Mouse (Mus musculus) frontal cortex, adult (tissue): ENCODE results near the gene Ctsz.
A peak's percentile ranks its signal among the peaks of the same experiment; 100 is the strongest.

Experiments used
- ATAC-seq: cut with Nextera tagmentation; 2 replicates; pipeline ENCODE4 v1.9.2; 2017; ENCODE audit warnings: mild to moderate bottlenecking, moderate library complexity, mixed read lengths; ENCODE audit not compliant: low TSS enrichment

Ctsz gene

DNA sequence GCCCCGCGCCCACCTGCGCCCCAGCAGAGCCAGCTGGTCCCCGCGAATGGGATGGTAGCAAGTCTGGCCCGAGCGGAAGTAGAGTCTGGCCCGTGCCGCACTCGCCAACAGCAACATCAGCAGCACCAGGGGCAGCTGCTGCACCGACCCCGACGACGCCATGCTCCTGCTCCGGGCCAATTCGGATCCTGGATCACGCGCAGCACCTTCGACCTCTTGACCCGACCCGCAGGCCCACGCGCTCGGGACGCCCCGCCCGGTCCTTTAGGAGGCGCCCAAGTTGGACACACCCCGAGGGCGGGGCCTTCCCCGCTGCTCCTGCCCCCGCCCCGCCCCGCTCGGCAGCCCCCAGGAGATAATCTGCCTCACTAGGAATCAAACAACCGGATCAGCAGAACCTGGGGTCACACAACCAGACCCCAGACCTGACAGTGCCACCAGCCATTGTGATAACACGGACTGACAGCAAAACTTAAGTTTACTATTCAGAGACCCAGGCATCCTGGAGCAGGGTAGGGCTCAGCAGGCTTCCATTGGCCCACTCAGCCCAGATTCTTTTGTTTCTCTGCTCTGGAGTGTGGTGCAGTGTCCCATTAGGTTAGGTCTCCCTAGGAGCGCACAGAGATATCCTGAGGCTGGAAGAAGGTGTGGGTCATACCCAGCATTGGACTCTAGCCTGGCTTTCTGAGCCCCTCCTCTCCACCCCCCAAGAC is at the start of gene Ctsz:
Ctsz (minus strand) TSS at position 303 of the 713 bp plus-strand sequence.
- peak; percentile 76 for ATAC-seq

DNA sequence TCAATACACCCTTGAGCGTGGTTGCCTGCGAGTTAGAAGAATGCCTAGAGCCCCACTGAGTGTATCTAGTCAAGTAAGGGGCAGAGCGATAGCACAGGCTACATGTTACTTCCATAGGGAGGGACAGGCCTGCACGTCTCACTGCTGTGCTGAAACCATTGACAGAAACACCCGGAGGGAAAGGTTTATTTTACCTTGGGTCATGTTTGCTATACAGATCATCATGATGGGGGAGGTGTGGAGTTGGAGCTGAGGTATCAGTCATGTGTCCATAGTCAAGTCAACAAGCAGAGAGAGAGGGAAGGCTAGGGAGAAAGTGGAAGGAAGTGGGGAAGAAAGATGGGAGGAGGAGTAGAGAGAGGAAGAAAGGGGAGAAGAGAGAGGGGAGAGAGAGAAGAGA is 48.2 kb upstream of the Ctsz start:
- ATAC-seq, result no peak

DNA sequence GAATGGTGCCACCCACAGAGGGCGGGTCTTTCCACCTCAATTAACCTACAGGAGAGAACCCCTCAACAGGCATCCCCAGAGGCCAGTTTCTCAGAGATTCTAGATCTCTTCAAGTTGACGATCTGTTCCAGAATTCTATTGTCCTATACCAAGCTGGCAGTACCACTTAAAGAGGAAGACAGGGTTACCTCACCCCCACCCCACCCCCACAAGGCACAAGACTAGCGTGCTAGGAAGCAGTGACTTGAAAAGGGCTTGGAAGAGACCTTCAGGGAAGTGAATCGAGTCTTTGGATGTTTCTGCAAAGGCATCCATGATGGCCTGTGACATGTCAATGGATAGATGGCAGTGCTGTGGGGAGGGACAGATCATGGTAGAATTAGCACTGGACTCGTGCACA is 39.9 kb upstream of the Ctsz start:
- ATAC-seq, result no peak

DNA sequence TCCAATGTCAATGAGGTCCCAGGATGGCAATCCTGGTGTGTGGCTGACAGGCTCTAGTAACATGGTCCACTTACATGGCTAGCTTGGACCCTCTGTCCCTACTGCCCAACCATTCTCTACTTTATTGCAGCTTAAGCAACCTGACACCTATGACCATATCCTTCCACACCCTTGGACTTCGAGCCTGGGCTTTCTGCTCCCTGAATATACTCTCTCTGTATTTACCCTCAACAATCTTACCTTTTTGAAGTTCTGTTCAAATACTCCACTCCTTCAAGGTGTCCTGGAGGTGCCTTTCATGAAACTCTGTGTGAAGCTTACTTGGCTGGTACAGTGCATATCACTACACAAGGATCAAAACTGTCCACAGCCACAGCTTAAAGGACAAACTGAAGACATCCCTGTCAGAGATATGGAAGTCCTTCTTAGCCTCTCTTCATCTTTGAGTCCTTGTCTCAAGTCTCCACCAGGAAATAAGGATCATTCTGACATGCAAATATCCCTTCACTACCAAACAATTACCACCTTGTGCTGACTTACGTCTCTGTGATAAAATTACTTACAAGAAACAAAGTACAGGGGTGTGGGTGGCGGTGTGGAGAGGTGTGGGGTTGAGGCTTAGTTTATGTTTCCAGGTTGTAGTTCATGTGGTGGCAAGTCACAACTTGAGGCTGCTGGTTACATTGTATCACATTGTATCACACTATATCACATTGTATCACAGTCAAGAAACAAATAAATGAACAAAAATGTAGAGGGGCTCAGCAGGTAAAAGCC is 38.9 kb upstream of the Ctsz start:
- ATAC-seq, result no peak

DNA sequence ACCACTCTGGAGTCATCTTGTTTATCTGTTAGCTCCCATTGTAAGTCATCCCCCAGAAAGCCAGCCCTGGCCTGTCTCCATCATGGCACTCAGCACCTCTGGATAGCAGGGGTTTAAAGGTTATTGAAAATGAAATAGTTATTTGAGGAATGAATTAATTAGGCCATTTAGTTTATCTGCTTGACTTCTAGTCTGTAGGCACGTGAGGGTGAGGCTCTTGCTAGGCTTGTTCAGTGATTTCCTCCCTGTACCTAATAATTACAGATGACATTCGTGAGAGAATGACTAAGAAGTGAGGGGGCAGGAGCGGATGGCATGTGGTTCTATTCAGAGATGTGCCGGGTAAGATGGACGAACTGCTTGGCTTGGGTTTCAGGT is 34.7 kb upstream of the Ctsz start:
- no peak for ATAC-seq

DNA sequence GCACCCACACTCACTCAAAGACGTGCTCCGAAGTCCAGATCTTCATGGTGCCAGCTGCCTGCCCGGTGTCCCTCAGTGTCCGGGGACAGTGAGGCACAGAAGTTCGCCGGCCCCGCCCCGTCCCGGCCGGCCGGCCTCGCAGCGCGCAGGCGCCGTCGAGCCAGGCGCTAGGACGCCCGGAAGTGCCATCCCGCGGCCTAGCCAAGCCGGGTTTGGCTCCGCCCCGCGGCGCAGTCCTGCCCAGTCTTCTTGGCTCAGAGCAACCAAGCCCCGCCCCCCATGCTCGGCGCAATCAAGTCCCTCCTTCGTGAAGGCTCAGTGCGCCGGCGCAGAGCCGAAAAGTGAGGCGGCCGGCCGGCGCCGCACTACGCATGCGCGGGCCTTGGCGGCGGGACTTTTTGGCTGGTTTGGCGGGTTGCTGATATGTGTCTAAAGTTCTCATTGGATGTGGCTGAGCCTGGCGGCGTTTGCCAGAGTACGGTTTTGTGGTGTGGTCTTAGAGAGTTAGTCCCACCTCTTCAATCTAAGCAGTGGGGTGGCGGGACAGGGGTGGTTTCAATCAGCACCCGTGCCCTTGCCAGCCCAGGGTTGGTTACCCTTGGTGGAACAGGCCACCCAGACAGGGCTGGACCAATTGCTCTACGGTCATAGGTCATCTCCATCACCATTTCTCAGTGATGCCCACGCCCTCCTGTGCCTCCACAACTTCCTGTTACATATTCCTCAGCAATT is 34.1 kb upstream of the Ctsz start, which contains the start of gene Prelid3b:
Prelid3b (minus strand) TSS at position 264 of the 732 bp plus-strand sequence.
- peak; percentile 100 for ATAC-seq

DNA sequence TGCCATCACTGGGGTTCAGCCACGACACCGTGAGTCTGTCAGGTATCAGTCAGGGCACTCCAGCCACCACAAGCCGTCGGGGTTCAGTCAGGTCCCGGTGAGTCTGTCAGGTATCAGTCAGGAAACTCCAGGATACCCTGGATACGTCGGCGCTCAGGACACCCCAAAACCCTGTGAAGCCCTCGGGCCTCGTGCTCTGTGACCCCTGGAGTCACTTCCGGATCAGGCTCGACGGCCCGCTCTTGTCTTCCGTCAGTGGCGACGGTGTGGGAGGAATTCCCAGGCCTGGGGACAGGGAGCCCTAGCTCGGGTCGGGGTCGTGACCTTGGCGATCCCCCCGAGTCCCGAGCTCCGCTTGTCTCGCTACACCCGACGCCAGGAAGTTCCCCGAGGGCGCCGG is 33.6 kb upstream of the Ctsz start:
- ATAC-seq, result 0 out of 2 replicates have a peak, but pooled peaks have one; percentile 0

DNA sequence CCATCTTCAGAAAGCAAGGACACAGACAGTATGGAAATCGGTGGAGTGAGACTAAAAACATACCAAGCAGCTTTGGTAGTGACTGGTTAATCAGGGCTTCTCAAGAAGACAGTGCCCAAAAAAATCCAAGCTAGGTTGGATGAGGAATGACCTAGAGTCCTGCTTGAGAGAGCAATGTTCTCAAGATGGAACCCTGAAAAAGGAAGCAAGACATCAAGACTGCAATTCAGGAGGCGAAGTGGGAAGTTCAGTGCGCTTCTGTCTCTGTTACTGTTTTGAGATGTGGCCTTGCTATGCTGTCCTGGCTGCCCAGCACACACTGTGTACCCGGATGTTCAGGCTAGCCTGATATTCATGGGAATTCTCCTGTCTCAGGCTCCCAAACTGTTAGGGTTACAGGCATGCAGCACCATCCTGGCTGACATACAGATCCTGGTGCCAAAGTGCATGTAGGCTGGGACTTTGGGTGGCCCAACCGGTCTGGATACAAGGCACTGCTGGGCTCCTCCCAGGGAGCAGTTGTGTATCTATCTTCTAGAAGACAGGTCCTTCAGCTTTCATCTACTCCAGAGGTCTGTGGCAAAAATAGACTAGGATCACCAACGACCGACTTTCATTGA is 32.1 kb upstream of the Ctsz start:
- no peak for ATAC-seq

DNA sequence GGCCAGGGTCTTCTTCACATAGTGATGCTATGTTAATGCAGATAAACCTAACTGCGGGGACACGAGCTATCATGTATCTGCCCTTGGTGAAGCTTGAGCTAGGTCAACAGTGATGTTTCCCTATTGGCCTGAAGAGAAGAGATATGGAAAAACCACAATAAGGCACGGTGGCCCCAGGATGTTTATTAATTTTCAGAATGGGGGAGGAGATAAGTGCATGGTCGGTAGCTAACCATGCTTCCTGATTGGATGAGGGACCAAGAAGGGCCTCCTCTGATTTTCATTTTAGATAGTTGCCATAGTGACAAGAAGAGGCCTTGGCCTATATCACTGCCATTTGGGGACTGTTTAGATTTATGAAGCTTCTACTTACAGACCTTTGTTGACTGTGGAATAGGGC is 31.5 kb upstream of the Ctsz start:
- ATAC-seq, result no peak

DNA sequence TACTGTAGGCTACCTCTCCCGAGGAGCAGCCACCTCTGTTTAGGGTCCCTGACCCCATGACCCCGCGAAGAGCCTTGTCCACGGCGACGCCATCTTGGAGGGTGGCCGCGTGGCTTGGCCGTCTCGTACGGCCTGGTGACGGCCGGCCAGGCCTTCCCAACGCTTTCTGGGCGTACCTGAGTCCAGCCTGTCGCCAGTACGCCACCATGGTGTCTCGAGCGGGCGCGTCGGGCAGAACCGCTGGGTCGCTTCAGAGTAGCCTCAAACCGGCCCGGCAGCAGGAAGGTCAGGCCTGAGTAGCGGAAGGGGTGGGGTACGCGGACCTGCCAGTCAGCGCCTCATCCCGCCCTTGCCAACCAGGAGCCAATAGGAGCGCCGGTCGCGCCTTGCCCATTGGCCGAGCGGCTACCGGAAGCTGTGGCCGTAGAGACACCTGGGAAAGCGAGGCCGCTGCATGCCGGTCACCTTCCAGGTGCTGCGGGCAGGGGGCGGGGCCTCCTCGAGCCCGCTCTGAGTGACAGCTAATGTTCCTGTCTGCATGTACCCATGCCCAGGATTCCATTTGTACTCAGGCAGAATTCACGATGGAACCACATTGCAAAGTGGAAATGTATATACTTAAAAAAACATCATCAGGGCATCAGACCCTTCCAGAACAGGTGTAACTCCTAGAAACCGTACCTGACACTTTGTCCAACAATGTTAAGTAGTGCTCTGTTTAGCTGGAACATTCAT is 25.1 kb upstream of the Ctsz start, which contains the start of gene Atp5e:
Atp5e (minus strand) TSS at position 317 of the 735 bp plus-strand sequence.
- ATAC-seq, result peak; percentile 100

DNA sequence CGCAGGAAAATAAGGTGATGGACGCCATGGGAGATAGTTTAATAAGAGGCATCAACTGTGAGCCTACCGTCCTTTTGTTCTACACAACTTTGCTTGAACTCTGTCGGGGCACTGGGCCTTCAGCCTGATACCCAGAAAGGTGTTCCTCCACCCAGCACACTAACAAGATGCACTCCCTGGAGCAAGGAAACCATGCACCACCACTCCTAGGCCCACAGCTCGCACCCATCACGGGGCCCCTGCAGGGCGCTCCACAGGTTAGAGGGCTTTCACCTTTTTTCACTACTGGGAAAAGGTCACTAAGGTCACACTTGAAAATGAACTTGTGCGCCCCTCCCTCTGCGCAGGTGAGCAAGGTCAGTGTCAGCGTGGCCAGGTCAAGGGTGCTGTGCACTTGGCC is 24.5 kb upstream of the Ctsz start:
- peak; percentile 21; the same call in 1 of the 2 replicates for ATAC-seq

DNA sequence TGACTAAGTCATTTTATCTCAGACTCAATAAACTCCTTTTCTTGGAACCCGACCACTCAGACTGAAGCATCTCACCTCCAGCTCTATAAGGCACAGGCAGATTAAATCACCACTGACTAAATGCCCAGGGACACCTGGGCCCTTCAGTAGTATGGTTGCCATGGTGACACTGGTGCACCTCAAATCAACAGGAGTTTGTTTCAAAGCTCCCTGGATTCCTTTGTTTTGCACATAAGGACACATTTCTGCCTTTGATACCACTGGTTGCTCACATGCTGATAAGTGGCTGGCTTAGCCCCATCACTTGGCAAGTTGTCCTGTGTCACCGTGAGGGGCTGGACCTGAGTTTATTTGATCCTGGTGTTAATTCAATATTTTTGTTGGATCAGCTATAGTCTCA is 20.5 kb upstream of the Ctsz start:
- ATAC-seq, result no peak

DNA sequence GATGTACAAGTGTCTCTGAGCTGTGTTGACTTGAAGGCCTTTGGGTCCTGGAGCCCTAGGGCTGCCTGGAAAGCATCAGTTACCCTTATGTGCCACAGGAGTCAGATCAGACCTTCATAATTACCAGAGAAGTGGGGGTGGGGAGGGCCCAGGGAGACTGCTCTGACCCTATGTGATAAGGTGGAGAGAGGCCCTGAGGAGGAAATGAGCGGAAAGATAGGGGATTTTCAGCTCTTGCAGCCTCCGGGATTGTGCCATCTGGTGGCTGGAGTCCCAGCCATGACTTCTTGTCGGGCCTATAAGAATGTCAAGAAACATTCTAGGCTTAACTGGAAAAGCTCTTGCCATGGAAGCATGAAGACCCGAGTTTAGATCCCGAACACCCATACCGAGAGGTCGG is 14.8 kb upstream of the Ctsz start:
- ATAC-seq, result no peak

DNA sequence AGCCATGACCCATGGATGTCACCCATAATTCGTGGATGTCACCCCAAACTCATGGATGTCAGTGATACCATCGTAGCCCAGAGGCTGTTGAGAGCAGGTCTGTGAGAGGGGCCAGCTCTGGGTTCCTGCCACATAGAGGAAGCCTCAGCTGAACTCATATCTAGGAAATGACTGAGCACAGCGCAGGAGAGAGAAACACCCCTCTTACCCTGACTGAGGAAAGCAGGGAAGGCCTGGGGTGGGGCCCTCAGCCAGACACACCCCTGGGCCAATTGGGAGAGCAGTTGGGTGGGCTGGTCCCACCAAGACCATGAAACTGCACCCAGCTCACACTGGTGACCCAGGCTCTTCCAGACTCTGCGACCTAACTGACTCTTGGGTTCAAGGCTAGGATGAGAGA is 11.5 kb upstream of the Ctsz start, which contains the start of gene Tubb1:
Tubb1 (plus strand) TSS at position 343 of the 400 bp plus-strand sequence.
- ATAC-seq, result no peak

DNA sequence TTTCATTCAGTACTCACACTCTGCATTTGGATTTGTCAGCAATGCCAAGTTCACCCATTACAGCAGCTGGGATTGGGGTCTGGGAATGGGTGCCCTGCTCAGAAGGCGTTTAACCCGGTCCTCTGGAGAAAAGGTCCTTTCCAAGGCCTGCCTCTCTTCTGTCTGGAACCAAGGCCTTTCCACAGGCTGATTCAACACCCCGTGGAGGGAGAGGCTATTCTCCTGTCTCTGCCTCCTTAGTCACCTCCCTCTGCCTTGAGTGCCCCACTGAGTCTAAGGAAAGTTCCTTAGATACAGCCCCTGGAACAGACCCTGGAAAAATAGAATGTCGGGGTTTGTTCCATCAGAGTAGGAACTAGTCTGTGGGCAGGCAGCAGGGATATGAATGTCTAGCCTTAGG is 9.6 kb upstream of the Ctsz start:
- ATAC-seq, result no peak

DNA sequence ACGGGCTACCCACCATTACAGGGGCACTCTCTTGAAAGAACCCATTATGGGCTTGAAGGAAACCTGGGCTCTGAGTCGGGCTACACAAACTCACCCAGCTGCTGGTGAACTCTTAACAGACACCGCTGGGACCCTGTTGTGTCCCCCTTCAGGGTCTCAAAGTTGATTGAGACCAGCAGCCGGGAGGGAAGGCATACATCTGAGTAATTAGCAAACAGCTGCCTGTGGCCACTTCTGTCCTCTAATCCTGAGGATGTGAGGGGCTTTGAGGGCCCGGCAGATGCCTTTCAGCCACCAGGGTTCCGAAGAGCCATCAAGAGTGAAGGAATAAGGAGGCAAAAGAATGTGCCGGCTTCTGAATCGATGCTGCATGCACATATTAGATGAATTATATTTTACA is 8.1 kb upstream of the Ctsz start:
- no peak for ATAC-seq

DNA sequence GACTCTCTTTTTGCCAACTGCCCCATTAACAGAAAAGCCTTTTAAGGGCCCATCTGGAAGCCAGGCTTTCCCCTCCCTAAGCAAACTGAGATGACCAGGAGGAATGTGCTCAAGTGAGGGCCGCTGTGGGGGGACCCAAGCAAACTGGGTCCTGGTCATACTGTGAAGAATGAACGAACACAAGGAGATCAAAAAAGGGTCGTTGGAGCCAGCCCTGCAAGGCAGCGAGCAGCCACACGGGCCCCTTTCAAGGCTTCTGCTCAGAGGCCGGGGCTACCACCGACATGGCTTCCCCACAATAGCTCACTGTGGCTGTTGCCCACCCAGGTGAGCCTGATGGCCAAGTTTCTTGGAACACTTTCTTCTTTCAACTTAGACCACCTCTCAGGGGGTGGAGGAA is 7.7 kb upstream of the Ctsz start:
- no peak for ATAC-seq

DNA sequence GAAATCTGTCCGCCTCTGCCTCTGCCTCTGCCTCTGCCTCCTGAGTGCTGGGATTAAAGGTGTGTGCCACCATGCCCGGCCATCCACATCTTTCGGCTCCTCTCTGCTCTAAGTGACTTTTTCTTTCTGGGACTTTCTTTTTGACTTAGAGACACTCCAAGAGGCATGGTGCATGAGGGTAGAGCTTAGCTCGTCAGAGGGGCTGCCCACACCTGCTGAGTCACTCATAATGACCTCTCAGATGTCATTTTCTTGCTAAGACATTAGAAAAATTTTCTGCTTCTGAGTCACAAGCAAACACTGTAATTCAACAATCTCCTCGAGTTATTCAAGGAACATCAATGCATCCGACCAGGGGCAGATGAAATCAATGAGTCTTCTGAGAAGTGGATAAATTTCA is 6.2 kb upstream of the Ctsz start:
- no peak for ATAC-seq

DNA sequence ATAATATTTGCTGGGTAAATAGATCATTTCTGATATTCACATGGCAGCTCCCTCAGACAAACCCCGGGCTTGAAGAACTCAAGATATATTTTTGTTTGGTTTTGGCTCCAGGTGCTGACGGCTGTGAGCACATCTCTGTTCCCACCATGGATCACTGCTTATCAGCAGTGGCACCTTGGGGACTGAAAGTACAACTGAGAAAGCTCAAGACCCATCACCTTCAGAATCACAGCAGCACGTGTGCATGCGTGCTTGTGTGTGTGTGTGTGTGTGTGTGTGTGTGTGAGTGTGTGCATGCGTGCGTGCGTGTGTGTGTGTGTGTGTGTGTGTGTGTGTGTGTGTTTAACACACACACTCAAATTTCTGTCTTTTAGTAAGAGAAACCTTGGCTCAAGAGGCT is 5.5 kb upstream of the Ctsz start:
- ATAC-seq, result no peak

DNA sequence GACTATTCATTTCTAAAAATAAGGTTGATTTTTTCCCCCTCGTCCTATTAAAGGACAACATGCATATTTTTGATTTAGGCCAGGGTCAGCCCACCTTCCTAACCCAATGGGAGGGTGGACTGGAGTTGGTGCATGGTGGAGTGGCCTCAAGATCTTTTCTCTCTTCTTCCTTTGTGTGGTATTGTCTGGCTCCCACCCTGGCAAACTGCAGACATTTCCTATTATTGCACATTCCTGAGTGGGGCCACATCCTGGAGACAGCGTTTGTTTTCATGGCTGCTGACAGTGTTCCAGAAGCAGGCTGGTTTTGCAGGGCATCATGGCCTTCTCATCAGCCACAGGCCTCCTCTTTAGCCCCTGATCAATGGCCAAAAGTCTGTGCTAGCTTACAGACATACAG is 4.2 kb upstream of the Ctsz start:
- no peak for ATAC-seq

DNA sequence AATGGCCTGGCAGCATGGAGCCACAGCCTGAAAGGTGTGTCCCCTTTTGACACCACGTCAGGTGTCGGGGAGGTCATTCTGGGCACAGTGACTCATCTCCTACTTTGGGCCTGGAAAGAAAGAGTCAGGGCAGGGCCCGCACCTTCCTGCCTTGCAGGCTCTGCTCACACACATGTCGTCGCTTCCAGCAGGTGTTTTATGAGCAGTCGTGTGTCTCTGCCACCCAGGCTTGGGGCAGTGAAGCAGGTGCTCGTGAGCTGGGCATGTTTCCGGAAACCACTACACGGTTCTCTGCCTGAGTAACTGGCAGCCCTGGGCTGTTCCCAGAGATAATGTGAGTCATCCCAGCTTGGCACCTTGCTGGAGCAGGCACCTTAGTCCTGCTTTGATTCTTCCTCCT is 3.6 kb upstream of the Ctsz start:
- ATAC-seq, result no peak
